Mouse (Mus musculus) liver, embryonic 13.5 days (tissue): ENCODE data around the gene Trpc2. TPM values are rescaled to one million over a fixed set of nuclear protein-coding genes. Genes with fewer than 3 reads are reported as not detected.
A peak's percentile ranks its signal among the peaks of the same experiment; 100 is the strongest.

Experiments used
- ATAC-seq: fragments of 200-750 bp; cut with Nextera tagmentation; 2 replicates; pipeline ENCODE4 v1.8.0; 2017; ENCODE audit warnings: low read depth, mild to moderate bottlenecking, moderate number of reproducible peaks, moderate library complexity
- DNase-seq: peaks from one replicate; pipeline ENCODE4 v3.0.0; 2022
- H3K27ac ChIP-seq: fragments of 300-500 bp; sonication (generic); 2 replicates; pipeline ENCODE4 v1.5.1; 2015; ENCODE audit warnings: moderate library complexity, mild to moderate bottlenecking, inconsistent platforms
- H3K27me3 ChIP-seq: fragments of 300-500 bp; sonication (generic); 2 replicates; pipeline ENCODE4 v1.6.1; 2015; ENCODE audit warnings: mild to moderate bottlenecking, inconsistent platforms
- H3K36me3 ChIP-seq: fragments of 300-500 bp; sonication (generic); 2 replicates; pipeline ENCODE4 v1.6.1; 2015; ENCODE audit warnings: mild to moderate bottlenecking, inconsistent platforms
- H3K4me1 ChIP-seq: fragments of 300-500 bp; sonication (generic); replicated peaks from 2 replicates; pipeline ENCODE4 v1.6.1; 2015; ENCODE audit warnings: inconsistent platforms
- H3K4me2 ChIP-seq: fragments of 300-500 bp; sonication (generic); 2 replicates; pipeline ENCODE4 v1.6.1; 2015; ENCODE audit warnings: inconsistent platforms, mild to moderate bottlenecking, moderate library complexity
- H3K4me3 ChIP-seq: fragments of 300-500 bp; sonication (generic); replicated peaks from 2 replicates; pipeline ENCODE4 v1.5.1; 2015; ENCODE audit warnings: mild to moderate bottlenecking, inconsistent platforms
- H3K9ac ChIP-seq: fragments of 300-500 bp; sonication (generic); 2 replicates; pipeline ENCODE4 v1.6.1; 2015; ENCODE audit warnings: mild to moderate bottlenecking, inconsistent platforms
- H3K9me3 ChIP-seq: fragments of 300-500 bp; sonication (generic); replicated peaks from 2 replicates; pipeline ENCODE4 v1.6.1; 2016; ENCODE audit warnings: inconsistent platforms
- WGBS: fragments of 180-500 bp; shearing (Covaris S2); methylation state at CpG from one replicate; pipeline ENCODE4 v1.1.7; 2015; ENCODE audit not compliant: insufficient replicate concordance; 5-methylcytosine and 5-hydroxymethylcytosine counted together
- polyA plus RNA-seq: library from polyadenylated mRNA; unstranded; fragments of >200 nt; fragmentation: Nextera tagmentation; extraction: Ambion mirVana; gene quantifications from 2 replicates; pipeline ENCODE4 v1.2.1, GENCODE M21; 2015

Gene Trpc2
- polyA plus RNA-seq, 1 experiment from 2014 or later = not detected

- Histone ChIP-seq H3K4me2 (no peak overlapping the region), H3K9me3 (no peaks in the 10 kb centered on the region), H3K27me3 (no peaks in the 10 kb centered on the region), H3K9ac (no peak overlapping the region), H3K36me3 (peaks cover 82% of the 10 kb centered on the region), H3K27ac (no peak overlapping the region), H3K4me1 (no peaks in the 10 kb centered on the region), H3K4me3 (no peak overlapping the region)
- WGBS = 90% methylated on average over 4 of the region's 4 CpGs
- ATAC-seq = no peak
- DNase-seq = no peak
Observed at GRCm38 (mm10) chr7:102132395-102132794, 49.5 kb downstream of the Trpc2 start.

- ATAC-seq (no peak), DNase-seq (peak; percentile 37)
- Histone ChIP-seq H3K4me3 (no peak overlapping the region), H3K4me2 (no peak overlapping the region), H3K4me1 (no peaks in the 10 kb centered on the region), H3K27ac (no peak overlapping the region), H3K9ac (no peak overlapping the region), H3K36me3 (peaks cover 83% of the 10 kb centered on the region), H3K27me3 (no peaks in the 10 kb centered on the region), H3K9me3 (no peaks in the 10 kb centered on the region)
- 66% methylated on average over 1 of the region's 1 CpGs for WGBS
Observed at GRCm38 (mm10) chr7:102137464-102137863, 54.5 kb downstream of the Trpc2 start.

GRCm38 (mm10) chr7:102137898-102138297 lies 55.0 kb downstream of the Trpc2 start:
- DNase-seq (no peak), ATAC-seq (no peak)
- Histone ChIP-seq H3K9me3 (no peaks in the 10 kb centered on the region), H3K4me3 (no peak overlapping the region), H3K36me3 (peaks cover 81% of the 10 kb centered on the region), H3K9ac (no peak overlapping the region), H3K27ac (no peak overlapping the region), H3K27me3 (no peaks in the 10 kb centered on the region), H3K4me1 (no peaks in the 10 kb centered on the region), H3K4me2 (no peak overlapping the region)
- WGBS = 92% methylated on average over 5 of the region's 5 CpGs

Other genes with a start within 250 kb of the Trpc2 start
- 3.6 and 5.2 TPM in 2 replicates for gene Inppl1, start 244.9 kb upstream of the Trpc2 start, polyA plus RNA-seq
- 3.6 and 4.4 TPM in 2 replicates for gene Folr2, start 225.9 kb upstream of the Trpc2 start, polyA plus RNA-seq
- gene Anapc15, start 219.4 kb upstream of the Trpc2 start, polyA plus RNA-seq = 66.2 and 71.8 TPM in 2 replicates
- gene Folr1, start 212.3 kb upstream of the Trpc2 start, polyA plus RNA-seq = 0.38 and 0.41 TPM in 2 replicates
- 75.2 and 76.5 TPM in 2 replicates for gene Lamtor1, start 177.2 kb upstream of the Trpc2 start, polyA plus RNA-seq
- gene Tomt, start 176.8 kb upstream of the Trpc2 start, polyA plus RNA-seq = 0.15 and 0.21 TPM in 2 replicates
- gene Lrrc51, start 149.2 kb upstream of the Trpc2 start, polyA plus RNA-seq = 2.1 TPM in 2 replicates
- 24.5 and 30.7 TPM in 2 replicates for gene Numa1, start 149.0 kb upstream of the Trpc2 start, polyA plus RNA-seq
- gene Il18bp, start 64.4 kb upstream of the Trpc2 start, polyA plus RNA-seq = 9.1 and 11.1 TPM in 2 replicates
- 10.6 and 11.6 TPM in 2 replicates for gene Rnf121, start 17.6 kb upstream of the Trpc2 start, polyA plus RNA-seq
- 13.6 and 14.2 TPM in 2 replicates for gene Xndc1, start 17.6 kb upstream of the Trpc2 start, polyA plus RNA-seq
- gene Xntrpc, start 17.4 kb upstream of the Trpc2 start, polyA plus RNA-seq = 0.22 and 0.28 TPM in 2 replicates
- gene Art1, start 18.6 kb downstream of the Trpc2 start, polyA plus RNA-seq = 0.22 and 0.48 TPM in 2 replicates
- gene Art5, start 26.4 kb downstream of the Trpc2 start, polyA plus RNA-seq = 0.07 and 0.32 TPM in 2 replicates
- not detected in 2 replicates for gene Chrna10, start 33.7 kb downstream of the Trpc2 start, polyA plus RNA-seq
- 16.9 and 20.7 TPM in 2 replicates for gene Nup98, start 127.1 kb downstream of the Trpc2 start, polyA plus RNA-seq
- gene Pgap2, start 127.1 kb downstream of the Trpc2 start, polyA plus RNA-seq = 23.3 and 27.3 TPM in 2 replicates
- 56.0 and 58.2 TPM in 2 replicates for gene Rhog, start 172.9 kb downstream of the Trpc2 start, polyA plus RNA-seq
- 13.3 and 15.0 TPM in 2 replicates for gene Stim1, start 184.7 kb downstream of the Trpc2 start, polyA plus RNA-seq